Mouse (Mus musculus): ENCODE data around the gene Olfr1132.
"Not testable (repeated sequence)": the region's sequence is repeated elsewhere in the genome, so short reads cannot be mapped to it uniquely, and the experiment has no call there.

The Olfr1132 gene

DNA sequence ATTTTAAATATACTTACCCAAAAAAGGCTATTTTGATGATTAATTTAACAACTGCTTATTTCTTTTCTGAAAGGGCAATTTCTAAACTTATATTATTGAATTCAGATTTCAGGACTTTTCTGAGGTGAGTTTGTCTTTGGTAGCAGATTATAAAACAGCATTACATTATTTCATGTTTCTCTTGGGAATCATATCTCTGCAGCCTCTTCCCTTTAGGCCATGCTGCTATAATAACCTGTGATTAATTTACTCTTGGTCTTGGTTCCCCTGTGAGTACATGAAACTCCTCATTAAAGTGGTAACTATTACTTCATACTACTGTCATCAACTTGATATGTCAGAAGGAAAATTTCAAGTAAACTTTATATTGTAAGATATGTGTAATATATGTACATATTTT lies at the start of gene Olfr1132:
Olfr1132 (minus strand) TSS at position 101 of the 400 bp plus-strand sequence.
- DNase-seq (ENCODE audit: low spot score) = no peak

DNA sequence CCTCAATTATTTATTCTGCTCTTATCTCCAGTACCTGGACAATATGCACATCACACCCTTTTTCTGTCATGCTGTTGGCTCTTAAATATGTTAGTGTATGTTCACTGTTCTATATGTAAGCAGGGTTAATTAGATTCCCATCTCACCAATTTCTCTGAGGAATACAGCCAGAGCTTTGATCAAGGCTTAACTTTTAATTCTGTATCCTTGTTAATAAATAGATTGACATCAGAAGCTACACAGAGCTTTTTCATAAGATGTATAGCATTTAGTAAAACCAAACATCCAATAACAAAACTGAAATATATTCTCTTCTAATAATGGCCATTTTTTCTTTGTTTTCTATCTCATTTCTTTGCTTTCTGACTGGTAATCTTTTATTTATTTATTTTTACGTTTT lies 36.2 kb upstream of the Olfr1132 start, which contains the start of gene Olfr1135:
Olfr1135 (minus strand) TSS at position 101 of the 400 bp plus-strand sequence.
- no peak for DNase-seq (ENCODE audit: low spot score)

DNA sequence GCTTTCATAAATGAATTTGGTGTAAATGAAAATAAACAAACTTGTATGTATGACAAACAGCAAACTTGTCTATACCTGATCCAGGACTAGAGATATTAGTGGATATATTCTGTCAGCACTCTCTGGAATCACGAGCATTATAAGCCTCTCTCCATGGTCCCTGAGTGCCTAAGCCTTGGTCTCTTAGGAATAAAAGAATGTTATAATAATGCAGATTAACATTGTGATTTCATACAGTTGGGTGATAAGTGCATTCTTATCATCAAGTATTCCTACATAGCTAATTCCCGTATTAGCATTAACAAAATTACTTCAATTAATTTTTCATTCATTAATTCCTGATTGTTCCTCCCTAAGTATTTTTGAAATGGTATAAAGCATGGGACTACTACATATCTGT lies 21.0 kb upstream of the Olfr1132 start, which contains the start of gene Olfr1134:
Olfr1134 (minus strand) TSS at position 101 of the 400 bp plus-strand sequence.
- no peak for DNase-seq (ENCODE audit: low spot score)

DNA sequence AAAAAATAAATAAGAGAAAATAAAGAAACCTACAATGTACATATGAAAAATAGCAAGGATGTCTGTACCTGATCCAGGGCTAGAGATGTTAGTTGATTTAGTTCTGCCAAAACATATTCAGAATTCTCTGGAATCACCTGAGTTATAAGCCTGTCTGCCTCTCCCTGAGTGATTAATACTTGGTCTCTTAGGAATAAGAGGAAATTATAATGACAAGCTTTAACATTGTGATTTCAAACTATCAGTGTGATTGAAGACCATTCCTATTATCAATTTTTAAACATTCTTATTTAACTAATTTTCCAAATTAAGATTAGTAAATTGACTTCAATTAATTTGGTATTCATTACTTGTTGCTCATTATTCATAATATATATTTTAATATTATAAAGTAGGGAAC lies 9.9 kb upstream of the Olfr1132 start, which contains the start of gene Olfr1133:
Olfr1133 (minus strand) TSS at position 101 of the 400 bp plus-strand sequence.
- no peak for DNase-seq (ENCODE audit: low spot score)

DNA sequence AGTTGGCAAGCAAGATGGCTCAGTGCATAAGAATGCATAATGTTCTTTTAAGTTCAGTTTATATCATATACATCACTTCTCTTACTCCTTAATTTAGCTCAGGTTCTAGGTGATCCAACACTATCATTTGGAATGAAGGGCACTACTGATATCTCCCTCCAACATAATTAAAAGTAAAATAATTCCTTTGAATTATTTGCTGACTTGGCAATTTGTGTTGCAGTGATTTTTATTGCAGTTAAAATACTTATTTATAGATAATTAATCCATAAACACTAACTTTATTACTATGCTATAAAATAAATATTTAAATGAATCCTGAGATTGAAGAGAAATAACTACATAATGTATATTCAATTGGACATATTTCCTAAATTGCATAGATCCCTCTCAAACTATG lies 5.1 kb upstream of the Olfr1132 start:
- no peak for DNase-seq (ENCODE audit: low spot score)

DNA sequence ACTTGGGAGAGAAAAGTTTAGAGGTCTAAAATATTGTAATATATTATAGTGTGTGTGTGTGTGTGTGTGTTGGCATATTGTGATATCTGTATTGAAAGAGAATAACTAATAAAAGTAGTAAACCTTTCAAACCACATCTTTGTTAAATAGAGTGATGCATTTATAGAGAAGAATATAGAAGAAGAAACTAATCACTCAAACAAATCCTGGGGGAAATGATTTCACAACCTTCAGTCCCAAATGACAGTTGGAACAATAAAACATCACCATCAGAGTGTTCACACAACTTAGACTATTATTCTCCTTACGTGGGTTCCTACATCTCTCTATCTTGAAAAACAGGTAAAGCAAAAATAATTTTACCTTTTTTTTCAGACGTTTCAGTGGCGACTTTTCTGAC lies 10.5 kb downstream of the Olfr1132 start, which contains the start of gene Olfr1131:
Olfr1131 (plus strand) TSS at position 301 of the 400 bp plus-strand sequence.
- DNase-seq (ENCODE audit: low spot score) = no peak

DNA sequence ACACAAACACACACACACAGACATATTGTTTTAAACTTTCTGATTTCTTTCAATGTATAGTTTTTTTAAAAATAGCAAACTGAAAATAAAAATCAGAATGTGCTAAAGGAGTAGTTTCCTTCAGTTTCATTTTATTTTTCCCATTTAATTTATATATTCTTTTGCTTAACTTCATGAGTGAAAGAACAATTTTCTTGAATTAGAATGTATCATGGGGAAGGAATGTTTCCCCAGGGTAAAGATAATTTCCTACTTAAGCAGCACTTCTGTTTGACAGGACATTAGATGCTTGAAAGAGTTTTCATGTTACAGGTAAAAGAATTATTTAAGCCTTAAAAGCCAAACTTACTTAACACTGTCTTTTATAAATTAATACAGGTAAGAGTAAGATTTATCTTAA lies 31.4 kb downstream of the Olfr1132 start, which contains the start of gene Olfr1130:
Olfr1130 (plus strand) TSS at position 301 of the 400 bp plus-strand sequence.
- not testable (repeated sequence) for DNase-seq (ENCODE audit: low spot score)

All from MN1 (cell line).